Mouse (Mus musculus) heart, embryonic 13.5 days (tissue): ENCODE results near the gene Adprm. TPM values are rescaled to one million over a fixed set of nuclear protein-coding genes. Genes with fewer than 3 reads are reported as not detected.
A peak's percentile ranks its signal among the peaks of the same experiment; 100 is the strongest.
"Not testable (repeated sequence)": the region's sequence is repeated elsewhere in the genome, so short reads cannot be mapped to it uniquely, and the experiment has no call there.

Experiments used
- ATAC-seq: fragments of 200-750 bp; cut with Nextera tagmentation; 2 replicates; pipeline ENCODE4 v1.8.0; 2017; ENCODE audit warnings: moderate TSS enrichment; ENCODE audit not compliant: insufficient number of reproducible peaks, low FRiP score, low TSS enrichment; ENCODE audit errors: extremely low read depth
- H3K27ac ChIP-seq: fragments of 300-500 bp; sonication (generic); replicated peaks from 2 replicates; pipeline ENCODE4 v1.5.1; 2015; ENCODE audit warnings: moderate library complexity, mild to moderate bottlenecking, inconsistent platforms
- H3K27me3 ChIP-seq: fragments of 300-500 bp; sonication (generic); replicated peaks from 2 replicates; pipeline ENCODE4 v1.6.1; 2015; ENCODE audit warnings: mild to moderate bottlenecking, inconsistent platforms
- H3K36me3 ChIP-seq: fragments of 300-500 bp; sonication (generic); 2 replicates; pipeline ENCODE4 v1.6.1; 2015; ENCODE audit warnings: mild to moderate bottlenecking, inconsistent platforms
- H3K4me1 ChIP-seq: fragments of 300-500 bp; sonication (generic); 2 replicates; pipeline ENCODE4 v1.6.1; 2015; ENCODE audit warnings: inconsistent platforms
- H3K4me2 ChIP-seq: fragments of 300-500 bp; sonication (generic); 2 replicates; pipeline ENCODE4 v1.6.1; 2015; ENCODE audit warnings: inconsistent platforms, mild to moderate bottlenecking, moderate library complexity
- H3K4me3 ChIP-seq: fragments of 300-500 bp; sonication (generic); 2 replicates; pipeline ENCODE4 v1.5.1; 2015; ENCODE audit warnings: moderate library complexity, mild to moderate bottlenecking, inconsistent platforms
- H3K9ac ChIP-seq: fragments of 300-500 bp; sonication (generic); 2 replicates; pipeline ENCODE4 v1.6.1; 2015; ENCODE audit warnings: inconsistent platforms, mild to moderate bottlenecking, moderate library complexity
- H3K9me3 ChIP-seq: fragments of 300-500 bp; sonication (generic); 2 replicates; pipeline ENCODE4 v1.6.1; 2016; ENCODE audit warnings: inconsistent platforms
- WGBS: fragments of 180-500 bp; shearing (Covaris S2); methylation state at CpG from one replicate; pipeline ENCODE4 v1.1.7; 2015; ENCODE audit warnings: mixed read lengths; 5-methylcytosine and 5-hydroxymethylcytosine counted together
- polyA plus RNA-seq: library from polyadenylated mRNA; unstranded; fragments of >200 nt; fragmentation: Nextera tagmentation; extraction: Ambion mirVana; gene quantifications from 2 replicates; pipeline ENCODE4 v1.2.1, GENCODE M21; 2015

Adprm gene
- polyA plus RNA-seq, 1 experiment from 2014 or later, result 16.0 TPM

- no peak overlapping the region for H3K27ac ChIP-seq
- 52% methylated on average over 8 of the region's 8 CpGs for WGBS
- H3K9me3 ChIP-seq, result no peaks in the 10 kb centered on the region
- H3K4me1 ChIP-seq, result peaks cover 18% of the 10 kb centered on the region; the same call in 1 of the 2 replicates
- ATAC-seq, result no peak
- no peaks in the 10 kb centered on the region for H3K27me3 ChIP-seq
- H3K4me3 ChIP-seq, result no peak overlapping the region
- H3K9ac ChIP-seq, result no peak overlapping the region
- peaks cover 57% of the 10 kb centered on the region for H3K36me3 ChIP-seq
- H3K4me2 ChIP-seq, result no peak overlapping the region
These were observed 9.4 kb downstream of the Adprm start for GRCm38 (mm10) chr11:67043007-67043406.

DNA sequence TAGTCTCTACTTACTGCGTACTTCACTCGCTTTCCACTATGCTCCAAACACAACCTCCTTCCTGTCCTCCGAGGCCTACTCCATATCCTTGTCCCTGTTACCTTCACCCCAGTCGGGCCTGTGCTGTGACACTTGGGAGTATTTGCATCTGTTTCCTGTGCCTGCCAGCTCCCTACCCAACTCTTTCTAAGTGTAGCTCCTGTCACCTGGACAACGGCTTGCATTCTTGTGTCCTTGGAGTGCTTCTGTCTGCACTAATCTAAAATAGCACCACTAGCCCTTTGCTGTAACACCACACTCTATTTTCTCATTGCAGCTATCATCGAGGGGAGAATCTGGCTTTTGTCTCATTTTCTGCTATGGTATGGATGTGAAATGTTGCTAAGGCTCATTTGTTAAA lies 11.9 kb downstream of the Adprm start:
- peak overlapping the region; percentile 72 for H3K27ac ChIP-seq
- no peak overlapping the region for H3K9ac ChIP-seq
- H3K27me3 ChIP-seq, result no peaks in the 10 kb centered on the region
- 62% methylated on average over 6 of the region's 6 CpGs for WGBS
- peaks cover 15% of the 10 kb centered on the region; the same call in 1 of the 2 replicates for H3K4me1 ChIP-seq
- H3K36me3 ChIP-seq, result peaks cover 58% of the 10 kb centered on the region
- no peaks in the 10 kb centered on the region for H3K9me3 ChIP-seq
- H3K4me3 ChIP-seq, result no peak overlapping the region
- peak; percentile 61; the same call in 1 of the 2 replicates for ATAC-seq
- peak overlapping the region; percentile 3; the same call in 1 of the 2 replicates for H3K4me2 ChIP-seq

DNA sequence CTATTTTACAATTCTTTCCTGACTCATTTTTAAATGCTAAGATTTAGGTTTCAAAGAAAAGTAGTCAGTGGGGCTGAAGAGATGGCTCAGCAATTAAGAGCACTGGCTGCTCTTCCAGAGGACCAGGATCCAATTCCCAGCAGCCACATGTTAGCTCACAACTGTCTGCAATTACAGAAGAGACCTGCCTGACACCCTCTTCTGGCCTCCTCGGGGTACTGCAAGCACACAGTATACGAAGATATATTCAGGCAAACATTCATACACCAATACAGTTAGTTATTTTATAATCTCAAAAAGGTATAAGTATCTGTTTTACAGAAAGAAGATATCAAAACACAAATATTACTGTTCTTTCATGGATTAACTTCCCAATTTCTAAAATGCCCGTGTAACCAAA lies 12.6 kb downstream of the Adprm start:
- Histone ChIP-seq H3K9ac (no peak overlapping the region), H3K4me3 (no peak overlapping the region), H3K9me3 (no peaks in the 10 kb centered on the region), H3K27ac (no peak overlapping the region; the same call in 1 of the 2 replicates), H3K4me2 (no peak overlapping the region), H3K27me3 (no peaks in the 10 kb centered on the region), H3K36me3 (peaks cover 55% of the 10 kb centered on the region), H3K4me1 (peaks cover 15% of the 10 kb centered on the region; the same call in 1 of the 2 replicates)
- no peak for ATAC-seq
- WGBS, result 87% methylated on average over 3 of the region's 3 CpGs

- Histone ChIP-seq H3K27ac (no peak overlapping the region), H3K9ac (no peak overlapping the region), H3K4me1 (peaks cover 9% of the 10 kb centered on the region; the same call in 1 of the 2 replicates), H3K27me3 (no peaks in the 10 kb centered on the region), H3K36me3 (peaks cover 49% of the 10 kb centered on the region), H3K9me3 (no peaks in the 10 kb centered on the region), H3K4me3 (no peak overlapping the region), H3K4me2 (no peak overlapping the region)
- 92% methylated on average over 9 of the region's 9 CpGs for WGBS
- ATAC-seq, result no peak
These were observed 15.5 kb downstream of the Adprm start for GRCm38 (mm10) chr11:67036892-67037291.

GRCm38 (mm10) chr11:67036229-67036628 lies 16.2 kb downstream of the Adprm start:
- Histone ChIP-seq H3K27me3 (no peaks in the 10 kb centered on the region), H3K36me3 (peaks cover 42% of the 10 kb centered on the region), H3K9me3 (no peaks in the 10 kb centered on the region), H3K27ac (no peak overlapping the region), H3K4me2 (no peak overlapping the region), H3K4me1 (peaks cover 9% of the 10 kb centered on the region; the same call in 1 of the 2 replicates), H3K9ac (no peak overlapping the region), H3K4me3 (no peak overlapping the region)
- no peak for ATAC-seq
- 82% methylated on average over 6 of the region's 6 CpGs for WGBS

- Histone ChIP-seq H3K36me3 (peaks cover 29% of the 10 kb centered on the region), H3K27ac (no peak overlapping the region), H3K4me1 (no peaks in the 10 kb centered on the region), H3K9ac (no peak overlapping the region), H3K9me3 (no peaks in the 10 kb centered on the region), H3K4me3 (no peak overlapping the region), H3K27me3 (0 out of 2 replicates have a peak, but pooled peaks cover 5% of the 10 kb centered on the region), H3K4me2 (no peak overlapping the region)
- no peak for ATAC-seq
- WGBS, result 66% methylated on average over 4 of the region's 4 CpGs
These were observed 17.5 kb downstream of the Adprm start for GRCm38 (mm10) chr11:67034775-67035485.

- Histone ChIP-seq H3K36me3 (no peaks in the 10 kb centered on the region), H3K27ac (no peak overlapping the region), H3K4me1 (no peaks in the 10 kb centered on the region), H3K9ac (no peak overlapping the region), H3K9me3 (no peaks in the 10 kb centered on the region), H3K27me3 (peaks cover 5% of the 10 kb centered on the region; the same call in 1 of the 2 replicates), H3K4me2 (no peak overlapping the region), H3K4me3 (no peak overlapping the region)
- ATAC-seq, result no peak
- WGBS, result 57% methylated on average over 2 of the region's 2 CpGs
These were observed 20.8 kb downstream of the Adprm start for GRCm38 (mm10) chr11:67031603-67031915.

DNA sequence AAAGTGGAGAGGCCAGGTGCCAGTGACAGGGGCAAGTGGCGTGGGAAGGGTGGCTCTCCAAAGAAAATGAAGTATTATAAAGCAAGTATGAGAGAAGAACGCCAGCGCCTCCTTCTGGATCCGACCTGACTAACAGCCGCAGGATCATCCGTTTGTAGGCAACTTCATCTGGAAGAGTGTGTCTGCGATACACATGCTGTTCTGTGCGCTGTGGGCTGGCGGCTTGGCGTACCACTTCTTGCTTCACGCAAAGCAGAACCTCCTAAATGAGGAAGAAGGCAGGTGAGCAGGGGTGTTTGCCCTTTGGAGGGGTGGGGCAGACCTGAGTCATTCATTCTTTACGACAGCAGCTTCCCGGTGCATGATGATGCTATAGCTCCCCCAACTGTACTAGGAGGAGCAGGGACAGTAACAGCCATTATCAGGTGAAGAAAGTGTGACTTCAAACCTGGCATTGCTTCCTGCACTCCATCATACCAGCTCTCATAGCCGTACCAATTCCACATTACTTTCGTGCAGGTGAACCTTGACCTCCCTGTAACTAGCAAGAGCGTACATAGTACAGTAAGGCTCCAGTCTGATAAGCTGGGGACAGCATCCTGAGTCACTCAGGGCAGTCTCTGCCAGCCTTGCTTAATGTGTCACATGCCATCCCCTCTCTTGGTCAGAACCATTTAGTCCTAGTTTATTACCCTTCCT lies 21.3 kb downstream of the Adprm start:
- no peak overlapping the region for H3K4me3 ChIP-seq
- no peak overlapping the region for H3K27ac ChIP-seq
- peaks cover 5% of the 10 kb centered on the region; the same call in 1 of the 2 replicates for H3K27me3 ChIP-seq
- H3K36me3 ChIP-seq, result no peaks in the 10 kb centered on the region
- no peak overlapping the region for H3K9ac ChIP-seq
- H3K4me2 ChIP-seq, result no peak overlapping the region
- 53% methylated on average over 16 of the region's 16 CpGs for WGBS
- ATAC-seq, result no peak
- H3K4me1 ChIP-seq, result no peaks in the 10 kb centered on the region
- H3K9me3 ChIP-seq, result no peaks in the 10 kb centered on the region

DNA sequence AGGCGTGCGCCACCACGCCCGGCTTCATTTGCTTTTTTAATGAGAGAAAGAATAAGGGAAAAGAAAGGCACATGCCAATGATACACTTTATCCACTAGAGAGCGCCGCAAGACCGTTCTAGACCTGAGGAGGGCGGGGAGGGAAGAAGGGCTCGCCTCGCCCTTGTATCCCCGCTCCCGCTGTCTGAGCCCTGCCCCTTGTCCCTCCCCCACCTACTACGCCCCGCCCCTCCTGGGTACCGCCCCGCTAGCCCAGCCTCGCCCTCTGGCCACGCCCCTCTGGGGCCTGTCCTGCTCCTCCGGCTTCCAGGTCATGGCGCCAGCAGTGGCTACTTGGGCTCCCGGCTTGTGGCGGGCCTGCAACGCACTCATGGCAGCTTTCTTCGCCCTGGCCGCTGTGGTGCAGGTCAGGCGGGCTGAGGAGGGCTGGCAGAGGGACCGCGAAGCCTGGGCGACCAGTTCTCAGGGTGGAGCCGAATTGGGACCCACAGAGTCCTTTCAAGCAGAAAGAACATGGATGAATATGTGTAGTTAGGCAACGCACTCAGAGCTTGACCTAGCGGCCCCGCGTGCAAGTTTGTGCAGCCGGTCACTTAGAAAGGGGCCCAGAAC lies 27.4 kb downstream of the Adprm start, which contains the start of gene Tmem220:
Tmem220 (plus strand) TSS at position 288 of the 611 bp plus-strand sequence.
- ATAC-seq, result peak; percentile 99
- WGBS, result under 1% methylated on average over 35 of the region's 35 CpGs
- Histone ChIP-seq H3K36me3 (no peaks in the 10 kb centered on the region), H3K9me3 (no peaks in the 10 kb centered on the region), H3K4me3 (peak within 1 kb of the TSS; percentile 66), H3K4me2 (peak within 1 kb of the TSS; percentile 81), H3K9ac (peak within 1 kb of the TSS; percentile 83), H3K27me3 (peaks cover 10% of the 10 kb centered on the region), H3K4me1 (peaks cover 16% of the 10 kb centered on the region), H3K27ac (no peak within 1 kb of the TSS; the same call in 1 of the 2 replicates)

- ATAC-seq, result no peak
- Histone ChIP-seq H3K4me2 (peak overlapping the region; percentile 81; the same call in 1 of the 2 replicates), H3K4me1 (peaks cover 16% of the 10 kb centered on the region), H3K4me3 (no peak overlapping the region), H3K27ac (no peak overlapping the region), H3K9me3 (no peaks in the 10 kb centered on the region), H3K9ac (no peak overlapping the region), H3K36me3 (no peaks in the 10 kb centered on the region), H3K27me3 (peaks cover 18% of the 10 kb centered on the region)
- 44% methylated on average over 6 of the region's 6 CpGs for WGBS
These were observed 28.5 kb downstream of the Adprm start for GRCm38 (mm10) chr11:67023802-67024340.

DNA sequence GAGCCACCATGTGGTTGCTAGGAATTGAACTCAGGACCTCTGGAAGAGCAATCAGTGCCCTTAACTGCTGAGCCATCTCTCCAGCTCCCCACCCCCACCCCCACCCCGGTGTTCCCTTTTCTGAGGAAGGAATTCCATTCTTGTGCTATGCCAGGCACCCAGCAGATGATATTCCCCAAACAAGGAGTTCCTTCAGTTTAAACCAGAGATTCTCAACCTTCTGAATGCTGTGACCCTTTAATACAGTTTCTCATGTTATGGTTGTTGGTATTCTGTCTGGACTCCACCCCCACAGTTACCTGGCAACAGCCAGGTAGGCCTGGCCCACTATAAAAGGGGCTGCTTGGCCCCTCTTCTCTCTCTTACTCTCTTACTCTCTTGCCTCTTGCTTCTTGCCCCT lies 29.2 kb downstream of the Adprm start:
- H3K4me1 ChIP-seq, result peaks cover 18% of the 10 kb centered on the region
- not testable (repeated sequence) for ATAC-seq, H3K4me2 ChIP-seq, H3K9ac ChIP-seq, H3K4me3 ChIP-seq, H3K9me3 ChIP-seq, H3K36me3 ChIP-seq, H3K27ac ChIP-seq
- peaks cover 18% of the 10 kb centered on the region for H3K27me3 ChIP-seq
- 39% methylated on average over 1 of the region's 1 CpGs for WGBS
